Mouse (Mus musculus): ENCODE results near the gene Ifnar1. TPM values are rescaled to one million over a fixed set of nuclear protein-coding genes. Genes with fewer than 3 reads are reported as not detected.

Ifnar1 gene
- polyA plus RNA-seq, 1 experiment: 32.2 TPM

- Histone ChIP-seq H3K4me3 (replicated peaks; ENCODE audit: insufficient read depth, low read depth, low read length) (no peak overlapping the region), H3K27ac (ENCODE audit: insufficient read depth, low read length) (no peak overlapping the region), H3K4me1 (ENCODE audit: control insufficient read depth, insufficient read depth, low read length) (no peaks in the 10 kb centered on the region), H3K27me3 (ENCODE audit: control insufficient read depth, insufficient read depth, low read length) (no peaks in the 10 kb centered on the region)
- no peak for DNase-seq
- TF ChIP-seq CTCF (IDR thresholded peaks at IDR 0.05; ENCODE audit: borderline replicate concordance, insufficient read depth, low read depth, low read length) (no peak), POLR2A (IDR thresholded peaks at IDR 0.05; ENCODE audit: borderline replicate concordance, insufficient read depth, low read length) (no peak)
- WGBS: 83% methylated on average over 5 of the region's 5 CpGs
Observed at GRCm38 (mm10) chr16:91445566-91445965, 39.5 kb upstream of the Ifnar1 start.

- Histone ChIP-seq H3K27me3 (ENCODE audit: control insufficient read depth, insufficient read depth, low read length) (no peaks in the 10 kb centered on the region), H3K27ac (ENCODE audit: insufficient read depth, low read length) (no peak overlapping the region), H3K4me1 (ENCODE audit: control insufficient read depth, insufficient read depth, low read length) (no peaks in the 10 kb centered on the region), H3K4me3 (replicated peaks; ENCODE audit: insufficient read depth, low read depth, low read length) (no peak overlapping the region)
- TF ChIP-seq CTCF (IDR thresholded peaks at IDR 0.05; ENCODE audit: borderline replicate concordance, insufficient read depth, low read depth, low read length): no peak
- TF ChIP-seq POLR2A (IDR thresholded peaks at IDR 0.05; ENCODE audit: borderline replicate concordance, insufficient read depth, low read length): no peak
- DNase-seq: no peak
- 81% methylated on average over 8 of the region's 8 CpGs for WGBS
Observed at GRCm38 (mm10) chr16:91446778-91447511, 38.1 kb upstream of the Ifnar1 start.

GRCm38 (mm10) chr16:91447512-91447900 lies 37.5 kb upstream of the Ifnar1 start:
- no peak overlapping the region for H3K4me3 ChIP-seq (replicated peaks; ENCODE audit: insufficient read depth, low read depth, low read length)
- H3K27ac ChIP-seq (ENCODE audit: insufficient read depth, low read length): no peak overlapping the region
- no peak for TF ChIP-seq CTCF (IDR thresholded peaks at IDR 0.05; ENCODE audit: borderline replicate concordance, insufficient read depth, low read depth, low read length)
- no peak for TF ChIP-seq POLR2A (IDR thresholded peaks at IDR 0.05; ENCODE audit: borderline replicate concordance, insufficient read depth, low read length)
- 59% methylated on average over 6 of the region's 6 CpGs for WGBS
- no peak for DNase-seq
- no peaks in the 10 kb centered on the region for H3K27me3 ChIP-seq (ENCODE audit: control insufficient read depth, insufficient read depth, low read length)
- no peaks in the 10 kb centered on the region for H3K4me1 ChIP-seq (ENCODE audit: control insufficient read depth, insufficient read depth, low read length)

GRCm38 (mm10) chr16:91448088-91448487 lies 37.0 kb upstream of the Ifnar1 start:
- 91% methylated on average over 5 of the region's 5 CpGs for WGBS
- TF ChIP-seq POLR2A (IDR thresholded peaks at IDR 0.05; ENCODE audit: borderline replicate concordance, insufficient read depth, low read length) (no peak), CTCF (IDR thresholded peaks at IDR 0.05; ENCODE audit: borderline replicate concordance, insufficient read depth, low read depth, low read length) (no peak)

GRCm38 (mm10) chr16:91448895-91449294 lies 36.1 kb upstream of the Ifnar1 start:
- Histone ChIP-seq H3K27ac (ENCODE audit: insufficient read depth, low read length) (no peak overlapping the region), H3K4me3 (replicated peaks; ENCODE audit: insufficient read depth, low read depth, low read length) (no peak overlapping the region), H3K4me1 (ENCODE audit: control insufficient read depth, insufficient read depth, low read length) (no peaks in the 10 kb centered on the region), H3K27me3 (ENCODE audit: control insufficient read depth, insufficient read depth, low read length) (no peaks in the 10 kb centered on the region)
- 81% methylated on average over 7 of the region's 7 CpGs for WGBS
- no peak for TF ChIP-seq POLR2A (IDR thresholded peaks at IDR 0.05; ENCODE audit: borderline replicate concordance, insufficient read depth, low read length)
- TF ChIP-seq CTCF (IDR thresholded peaks at IDR 0.05; ENCODE audit: borderline replicate concordance, insufficient read depth, low read depth, low read length): no peak
- no peak for DNase-seq

More at GRCm38 (mm10) chr16:91448088-91448487, 37.0 kb upstream of the Ifnar1 start:
- H3K4me1 ChIP-seq (ENCODE audit: control insufficient read depth, insufficient read depth, low read length): no peaks in the 10 kb centered on the region
- H3K27ac ChIP-seq (ENCODE audit: insufficient read depth, low read length): no peak overlapping the region
- H3K27me3 ChIP-seq (ENCODE audit: control insufficient read depth, insufficient read depth, low read length): no peaks in the 10 kb centered on the region
- DNase-seq: no peak
- no peak overlapping the region for H3K4me3 ChIP-seq (replicated peaks; ENCODE audit: insufficient read depth, low read depth, low read length)

- WGBS: 82% methylated on average over 12 of the region's 12 CpGs
Observed at GRCm38 (mm10) chr16:91450137-91451064, 34.6 kb upstream of the Ifnar1 start.

GRCm38 (mm10) chr16:91451949-91452348 lies 33.1 kb upstream of the Ifnar1 start:
- TF ChIP-seq POLR2A (IDR thresholded peaks at IDR 0.05; ENCODE audit: borderline replicate concordance, insufficient read depth, low read length) (no peak), CTCF (IDR thresholded peaks at IDR 0.05; ENCODE audit: borderline replicate concordance, insufficient read depth, low read depth, low read length) (no peak)
- H3K4me1 ChIP-seq (ENCODE audit: control insufficient read depth, insufficient read depth, low read length): no peaks in the 10 kb centered on the region
- no peaks in the 10 kb centered on the region for H3K27me3 ChIP-seq (ENCODE audit: control insufficient read depth, insufficient read depth, low read length)
- 83% methylated on average over 2 of the region's 2 CpGs for WGBS
- H3K4me3 ChIP-seq (replicated peaks; ENCODE audit: insufficient read depth, low read depth, low read length): no peak overlapping the region
- no peak overlapping the region for H3K27ac ChIP-seq (ENCODE audit: insufficient read depth, low read length)
- no peak for DNase-seq

More at GRCm38 (mm10) chr16:91450137-91451064, 34.6 kb upstream of the Ifnar1 start:
- Histone ChIP-seq H3K27me3 (ENCODE audit: control insufficient read depth, insufficient read depth, low read length) (no peaks in the 10 kb centered on the region), H3K4me3 (replicated peaks; ENCODE audit: insufficient read depth, low read depth, low read length) (no peak overlapping the region), H3K4me1 (ENCODE audit: control insufficient read depth, insufficient read depth, low read length) (no peaks in the 10 kb centered on the region), H3K27ac (ENCODE audit: insufficient read depth, low read length) (no peak overlapping the region)
- no peak for TF ChIP-seq POLR2A (IDR thresholded peaks at IDR 0.05; ENCODE audit: borderline replicate concordance, insufficient read depth, low read length)
- no peak for TF ChIP-seq CTCF (IDR thresholded peaks at IDR 0.05; ENCODE audit: borderline replicate concordance, insufficient read depth, low read depth, low read length)
- no peak for DNase-seq

All from cerebellum, adult 2 months (tissue).